Mouse (Mus musculus) forebrain, postnatal 0 days (tissue): ENCODE results near the gene Isg20l2. TPM values are rescaled to one million over a fixed set of nuclear protein-coding genes. Genes with fewer than 3 reads are reported as not detected.

Source experiments
- ATAC-seq: fragments of 200-750 bp; cut with Nextera tagmentation; 2 replicates; pipeline ENCODE4 v1.8.0; 2017; ENCODE audit warnings: mild to moderate bottlenecking, moderate library complexity
- DNase-seq: peaks from one replicate; pipeline ENCODE4 v3.0.0-alpha.2; 2015
- H3K27ac ChIP-seq: fragments of 300-500 bp; sonication (generic); 2 replicates; pipeline ENCODE4 v1.5.1; 2014; ENCODE audit warnings: low read depth, mild to moderate bottlenecking, antibody characterized with exemption, low read length, moderate library complexity, mixed read lengths
- H3K27me3 ChIP-seq: fragments of 300-500 bp; sonication (generic); 2 replicates; pipeline ENCODE4 v1.6.1; 2014; ENCODE audit warnings: mild to moderate bottlenecking, low read length, mixed read lengths; ENCODE audit not compliant: insufficient read depth
- H3K36me3 ChIP-seq: fragments of 300-500 bp; sonication (generic); 2 replicates; pipeline ENCODE4 v1.6.1; 2014; ENCODE audit warnings: mild to moderate bottlenecking, moderate library complexity; ENCODE audit not compliant: insufficient read depth
- H3K4me1 ChIP-seq: fragments of 300-500 bp; sonication (generic); 2 replicates; pipeline ENCODE4 v1.6.1; 2014; ENCODE audit warnings: antibody characterized with exemption; ENCODE audit not compliant: insufficient read depth
- H3K4me2 ChIP-seq: fragments of 300-500 bp; sonication (generic); 2 replicates; pipeline ENCODE4 v1.6.1; 2014; ENCODE audit warnings: low read depth, mild to moderate bottlenecking, moderate library complexity
- H3K4me3 ChIP-seq: fragments of 300-500 bp; sonication (generic); 2 replicates; pipeline ENCODE4 v1.5.1; 2014; ENCODE audit warnings: low read depth, low read length, mixed read lengths
- H3K9ac ChIP-seq: fragments of 300-500 bp; sonication (generic); 2 replicates; pipeline ENCODE4 v1.6.1; 2014; ENCODE audit warnings: mild to moderate bottlenecking
- H3K9me3 ChIP-seq: fragments of 300-500 bp; sonication (generic); 2 replicates; pipeline ENCODE4 v1.6.1; 2016; ENCODE audit warnings: low read length
- CTCF ChIP-seq: sonication (generic); IDR thresholded peaks from 2 replicates; pipeline ENCODE4 v1.5.1; 2016; ENCODE audit warnings: antibody characterized with exemption, control low read depth, low read depth
- WGBS: fragments of 180-500 bp; shearing (Covaris S2); extraction: QIAGEN DNeasy Blood & Tissue Kit; methylation state at CpG from one replicate; pipeline ENCODE4 v1.1.7; 2014; 5-methylcytosine and 5-hydroxymethylcytosine counted together
- polyA plus RNA-seq: library from polyadenylated mRNA; unstranded; fragments of >200 nt; fragmentation: Nextera tagmentation; extraction: Ambion mirVana; gene quantifications from 2 replicates; pipeline ENCODE4 v1.2.1, GENCODE M21; 2015
- total RNA-seq: library from RNA; depleted of rRNA; stranded (reverse); fragments of >200 nt; gene quantifications from 2 replicates; pipeline ENCODE4 v1.2.3, GENCODE M21; 2014

Isg20l2 gene
- total and polyA plus RNA-seq, 2 experiments from 2014 or later = 19.3 to 31.9 TPM

DNA sequence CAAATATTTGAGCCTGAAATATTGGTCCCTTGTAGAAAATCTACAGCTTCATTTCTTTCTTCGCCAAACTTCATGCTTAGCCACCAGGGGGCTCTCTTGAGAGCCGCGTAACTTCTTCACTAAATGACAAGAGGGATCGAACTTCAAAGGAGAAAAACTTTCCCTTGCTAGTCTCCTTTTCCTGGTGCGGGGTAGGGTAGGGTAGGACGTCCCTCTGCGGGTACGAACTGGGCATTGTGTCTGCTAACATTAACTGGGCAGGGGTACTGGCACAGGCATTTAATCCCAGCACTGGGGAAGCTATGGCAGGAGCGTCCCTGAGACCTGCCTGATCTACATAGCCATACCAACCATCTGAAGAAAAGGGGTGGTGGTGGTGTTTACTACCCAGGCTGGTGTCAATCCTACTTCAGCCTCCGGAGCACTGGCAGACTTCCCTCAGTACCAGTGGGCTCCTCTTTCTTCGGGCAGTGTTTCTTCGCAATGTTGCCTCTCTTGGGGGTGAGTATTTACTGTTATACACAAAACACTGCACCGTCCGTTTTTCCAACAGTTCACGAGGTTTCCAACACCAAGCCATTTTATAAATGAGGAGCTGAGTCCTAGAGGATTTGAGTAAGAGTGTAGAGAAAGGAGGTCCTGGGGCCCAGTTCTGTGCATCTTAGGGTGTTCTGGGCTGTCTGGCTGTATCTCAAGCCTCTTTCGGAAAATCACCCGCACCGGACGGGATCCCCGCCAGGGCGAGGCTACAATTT is 40.2 kb downstream of the Isg20l2 start:
- peak; percentile 86 for DNase-seq
- peak overlapping the region; percentile 51 for H3K4me3 ChIP-seq
- H3K4me2 ChIP-seq = peak overlapping the region; percentile 91
- H3K4me1 ChIP-seq = 0 out of 2 replicates have a peak, but pooled peaks cover 5% of the 10 kb centered on the region
- no peak for ATAC-seq
- 1% methylated on average over 21 of the region's 21 CpGs for WGBS
- no peaks in the 10 kb centered on the region for H3K36me3 ChIP-seq
- no peak overlapping the region for H3K27ac ChIP-seq
- H3K9ac ChIP-seq = peak overlapping the region; percentile 47; the same call in 1 of the 2 replicates
- 0 out of 2 replicates have a peak, but pooled peaks cover 5% of the 10 kb centered on the region for H3K27me3 ChIP-seq
- TF ChIP-seq CTCF = peak; percentile 81
- H3K9me3 ChIP-seq = no peaks in the 10 kb centered on the region

DNA sequence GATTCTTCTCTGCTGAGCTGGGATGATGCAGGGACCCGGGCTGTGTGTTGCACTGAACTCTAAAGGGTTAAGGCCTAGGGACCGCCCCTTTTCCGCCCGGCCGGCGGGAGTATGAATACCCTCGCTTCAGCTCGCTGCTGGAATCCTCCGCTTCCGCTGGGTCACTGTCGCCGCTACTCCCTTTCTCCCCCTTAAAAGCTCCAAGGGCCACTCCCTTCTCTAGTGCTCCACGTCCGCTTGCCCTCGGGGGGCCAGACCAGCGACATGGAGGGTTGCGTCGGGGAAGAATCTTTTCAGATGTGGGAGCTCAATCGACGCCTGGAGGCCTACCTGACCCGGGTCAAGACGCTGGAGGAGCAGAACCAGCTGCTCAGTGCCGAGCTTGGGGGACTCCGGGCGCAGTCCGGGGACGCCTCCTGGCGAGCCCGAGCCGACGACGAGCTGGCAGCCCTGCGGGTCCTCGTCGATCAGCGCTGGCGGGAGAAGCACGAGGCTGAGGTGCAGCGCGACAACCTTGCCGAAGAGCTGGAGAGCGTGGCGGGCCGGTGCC is 40.9 kb downstream of the Isg20l2 start, which contains the start of gene Nes:
Gene Nes (plus strand): TSS at position 140 of the 550 bp plus-strand sequence.
- WGBS = 2% methylated on average over 44 of the region's 44 CpGs
- 0 out of 2 replicates have a peak, but pooled peaks cover 5% of the 10 kb centered on the region for H3K4me1 ChIP-seq

DNA sequence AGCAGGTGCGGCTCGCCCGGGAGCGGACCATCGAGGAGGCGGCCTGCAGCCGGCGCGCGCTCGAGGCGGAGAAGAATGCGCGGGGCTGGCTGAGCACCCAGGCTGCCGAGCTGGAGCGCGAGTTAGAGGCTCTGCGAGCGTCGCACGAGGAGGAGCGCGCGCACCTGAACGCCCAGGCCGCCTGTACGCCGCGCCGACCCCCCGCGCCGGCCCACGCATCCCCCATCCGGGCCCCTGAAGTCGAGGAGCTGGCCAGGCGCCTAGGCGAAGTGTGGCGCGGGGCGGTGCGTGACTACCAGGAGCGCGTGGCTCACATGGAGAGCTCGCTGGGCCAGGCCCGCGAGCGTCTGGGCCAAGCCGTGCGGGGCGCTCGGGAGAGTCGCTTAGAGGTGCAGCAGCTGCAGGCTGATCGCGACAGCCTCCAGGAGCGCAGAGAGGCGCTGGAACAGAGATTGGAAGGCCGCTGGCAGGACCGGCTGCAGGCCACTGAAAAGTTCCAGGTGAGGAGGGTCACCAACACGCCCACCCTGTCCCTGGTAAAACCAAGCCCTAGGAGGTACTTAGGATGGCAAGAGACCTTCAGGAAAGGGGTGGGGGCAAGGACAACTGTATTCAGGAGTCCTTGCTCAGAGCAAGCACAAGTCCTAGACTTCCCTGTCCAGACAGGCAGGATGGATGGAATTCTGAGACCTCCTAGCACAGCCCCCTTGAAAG is 41.5 kb downstream of the Isg20l2 start:
- ATAC-seq (peak; percentile 21; the same call in 1 of the 2 replicates), DNase-seq (no peak)
- no peak for TF ChIP-seq CTCF
- peak overlapping the region; percentile 47 for H3K9ac ChIP-seq
- H3K27ac ChIP-seq = no peak overlapping the region
- peak overlapping the region; percentile 91 for H3K4me2 ChIP-seq
- 1% methylated on average over 59 of the region's 60 CpGs for WGBS
- 0 out of 2 replicates have a peak, but pooled peaks cover 5% of the 10 kb centered on the region for H3K4me1 ChIP-seq
- no peaks in the 10 kb centered on the region for H3K36me3 ChIP-seq
- no peaks in the 10 kb centered on the region for H3K9me3 ChIP-seq
- peak overlapping the region; percentile 51 for H3K4me3 ChIP-seq
- 0 out of 2 replicates have a peak, but pooled peaks cover 5% of the 10 kb centered on the region for H3K27me3 ChIP-seq

More for the DNA sequence above, 40.9 kb downstream of the Isg20l2 start, which contains the start of gene Nes:
- H3K9ac ChIP-seq = peak within 1 kb of the TSS; percentile 47
- H3K27ac ChIP-seq = no peak within 1 kb of the TSS
- 0 out of 2 replicates have a peak, but pooled peaks cover 5% of the 10 kb centered on the region for H3K27me3 ChIP-seq
- H3K4me2 ChIP-seq = peak within 1 kb of the TSS; percentile 91
- DNase-seq (peak; percentile 76), ATAC-seq (peak; percentile 72)
- no peaks in the 10 kb centered on the region for H3K9me3 ChIP-seq
- no peak for TF ChIP-seq CTCF
- H3K4me3 ChIP-seq = peak within 1 kb of the TSS; percentile 51
- no peaks in the 10 kb centered on the region for H3K36me3 ChIP-seq

DNA sequence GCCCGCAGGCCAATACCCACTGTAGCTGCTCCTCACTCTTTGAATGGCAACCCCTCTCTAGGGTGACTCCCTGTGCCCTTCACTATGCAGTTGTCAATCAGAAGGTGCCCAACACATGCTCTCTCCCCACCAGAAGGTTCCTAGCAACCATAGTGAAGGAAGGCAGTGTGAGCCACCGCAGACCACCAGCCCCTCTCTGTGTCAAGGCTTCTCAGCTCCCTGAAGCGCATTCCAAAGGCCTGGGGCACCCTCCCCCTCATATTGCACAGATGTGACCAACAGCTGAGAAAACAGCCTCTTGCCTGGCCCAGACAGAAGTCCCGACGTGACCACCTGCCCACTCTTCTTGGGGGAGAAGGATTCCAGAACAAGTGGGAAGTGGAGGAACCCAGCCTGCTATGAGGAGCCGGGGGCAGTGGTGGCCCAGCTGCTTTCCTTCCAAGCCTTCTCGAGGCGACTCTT is 42.1 kb downstream of the Isg20l2 start:
- no peaks in the 10 kb centered on the region for H3K9me3 ChIP-seq
- H3K4me3 ChIP-seq = peak overlapping the region; percentile 51
- peak overlapping the region; percentile 91 for H3K4me2 ChIP-seq
- WGBS = 11% methylated on average over 8 of the region's 8 CpGs
- TF ChIP-seq CTCF = no peak
- ATAC-seq = peak; percentile 18; the same call in 1 of the 2 replicates
- 0 out of 2 replicates have a peak, but pooled peaks cover 5% of the 10 kb centered on the region for H3K4me1 ChIP-seq
- DNase-seq = no peak
- H3K36me3 ChIP-seq = no peaks in the 10 kb centered on the region
- no peak overlapping the region for H3K27ac ChIP-seq
- H3K9ac ChIP-seq = peak overlapping the region; percentile 47; the same call in 1 of the 2 replicates
- H3K27me3 ChIP-seq = 0 out of 2 replicates have a peak, but pooled peaks cover 5% of the 10 kb centered on the region

DNA sequence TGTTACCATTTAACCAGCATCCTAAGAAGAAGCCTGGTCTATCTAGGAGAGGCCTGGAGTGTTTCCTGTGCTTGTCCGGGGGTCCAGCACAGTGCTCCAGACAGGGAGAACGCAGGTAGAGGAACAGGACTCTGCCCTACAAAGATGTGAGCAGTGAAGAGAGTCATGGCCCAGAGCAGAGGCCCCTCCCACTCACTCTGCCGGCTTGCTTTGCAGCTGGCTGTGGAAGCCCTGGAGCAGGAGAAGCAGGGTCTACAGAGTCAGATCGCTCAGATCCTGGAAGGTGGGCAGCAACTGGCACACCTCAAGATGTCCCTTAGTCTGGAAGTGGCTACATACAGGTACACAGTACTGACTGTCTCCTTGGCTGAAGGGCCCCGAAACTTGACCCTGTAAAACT is 42.7 kb downstream of the Isg20l2 start:
- Histone ChIP-seq H3K9me3 (no peaks in the 10 kb centered on the region), H3K27ac (no peak overlapping the region), H3K36me3 (no peaks in the 10 kb centered on the region), H3K9ac (0 out of 2 replicates have a peak overlapping the region, but pooled peaks have one; percentile 47), H3K4me1 (0 out of 2 replicates have a peak, but pooled peaks cover 5% of the 10 kb centered on the region), H3K4me3 (peak overlapping the region; percentile 51), H3K4me2 (peak overlapping the region; percentile 91), H3K27me3 (0 out of 2 replicates have a peak, but pooled peaks cover 5% of the 10 kb centered on the region)
- DNase-seq (no peak), ATAC-seq (no peak)
- TF ChIP-seq CTCF = no peak
- 9% methylated on average over 5 of the region's 5 CpGs for WGBS
